Mouse (Mus musculus) hindbrain, embryonic 10.5 days (tissue): ENCODE measurements at regions not wholly inside any gene's neighbourhood (a gene's known extent, or its start where the extent isn't known, plus 50 kb on each side); places are given as distances from the start of the nearest gene placed in this dataset.

Experiments
- DNase-seq: peaks from one replicate; pipeline ENCODE4 v3.0.0-alpha.2; 2017; ENCODE audit warnings: low spot score
- H3K27ac ChIP-seq: fragments of 300-500 bp; sonication (generic); 2 replicates; pipeline ENCODE4 v1.5.1; 2016; ENCODE audit warnings: mild to moderate bottlenecking, moderate library complexity
- H3K27me3 ChIP-seq: fragments of 300-500 bp; sonication (generic); 2 replicates; pipeline ENCODE4 v1.6.1; 2016; ENCODE audit warnings: mild to moderate bottlenecking; ENCODE audit not compliant: poor library complexity, insufficient read depth, severe bottlenecking
- H3K36me3 ChIP-seq: fragments of 300-500 bp; sonication (generic); 2 replicates; pipeline ENCODE4 v1.6.1; 2016; ENCODE audit warnings: mild to moderate bottlenecking, moderate library complexity
- H3K4me1 ChIP-seq: fragments of 300-500 bp; sonication (generic); replicated peaks from 2 replicates; pipeline ENCODE4 v1.6.1; 2016; ENCODE audit warnings: mild to moderate bottlenecking
- H3K4me3 ChIP-seq: fragments of 300-500 bp; sonication (generic); 2 replicates; pipeline ENCODE4 v1.5.1; 2016; ENCODE audit warnings: mild to moderate bottlenecking, moderate library complexity
- H3K9me3 ChIP-seq: fragments of 300-500 bp; sonication (generic); 2 replicates; pipeline ENCODE4 v1.6.1; 2016; ENCODE audit warnings: mild to moderate bottlenecking, moderate library complexity
- WGBS: fragments of 180-500 bp; shearing (Covaris S2); methylation state at CpG from one replicate; pipeline ENCODE4 v1.1.7; 2016; 5-methylcytosine and 5-hydroxymethylcytosine counted together

- Histone ChIP-seq H3K27ac (no peak overlapping the region), H3K4me3 (no peak overlapping the region), H3K9me3 (peaks cover 21% of the 10 kb centered on the region), H3K27me3 (no peaks in the 10 kb centered on the region), H3K4me1 (0 out of 2 replicates have a peak, but pooled peaks cover 9% of the 10 kb centered on the region), H3K36me3 (no peaks in the 10 kb centered on the region)
- DNase-seq: no peak
- WGBS: 60% methylated on average over 2 of the region's 2 CpGs
Observed at GRCm38 (mm10) chr16:30835678-30836077, 236.2 kb downstream of the Fam43a start.

- H3K27me3 ChIP-seq: no peaks in the 10 kb centered on the region
- no peaks in the 10 kb centered on the region for H3K36me3 ChIP-seq
- H3K9me3 ChIP-seq: peaks cover 22% of the 10 kb centered on the region
- H3K4me1 ChIP-seq: no peaks in the 10 kb centered on the region
- DNase-seq: no peak
- H3K27ac ChIP-seq: no peak overlapping the region
- no peak overlapping the region for H3K4me3 ChIP-seq
- WGBS: 91% methylated on average over 2 of the region's 2 CpGs
Observed at GRCm38 (mm10) chr16:30842831-30843230, 238.4 kb downstream of the Xxylt1 start.

GRCm38 (mm10) chr16:30852595-30852994, 228.6 kb downstream of the Xxylt1 start:
- Histone ChIP-seq H3K27me3 (no peaks in the 10 kb centered on the region), H3K36me3 (no peaks in the 10 kb centered on the region), H3K9me3 (no peaks in the 10 kb centered on the region), H3K4me3 (no peak overlapping the region), H3K27ac (no peak overlapping the region), H3K4me1 (no peaks in the 10 kb centered on the region)
- no peak for DNase-seq
- WGBS: 70% methylated on average over 1 of the region's 1 CpGs

DNA sequence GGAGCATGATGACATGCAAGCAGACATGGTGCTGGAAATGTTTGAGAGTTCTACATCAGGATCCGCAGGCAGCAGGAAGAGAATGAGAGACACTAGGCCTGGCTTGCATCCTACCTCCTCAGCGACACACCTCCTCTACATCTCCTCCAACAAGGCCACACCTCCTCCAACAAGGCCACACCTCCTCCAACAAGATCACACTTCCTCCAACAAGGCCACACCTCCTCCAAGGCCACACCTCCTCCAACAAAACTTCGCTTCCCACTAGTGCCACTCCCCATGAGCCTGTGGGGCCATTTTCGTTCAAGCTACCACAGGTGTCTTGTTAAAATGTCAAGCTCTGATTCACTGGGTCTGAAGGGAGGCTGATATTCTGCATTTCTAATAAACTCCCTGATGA, 226.5 kb downstream of the Xxylt1 start:
- H3K4me3 ChIP-seq: no peak overlapping the region
- H3K9me3 ChIP-seq: no peaks in the 10 kb centered on the region
- no peaks in the 10 kb centered on the region for H3K4me1 ChIP-seq
- DNase-seq: no peak
- H3K27me3 ChIP-seq: no peaks in the 10 kb centered on the region
- WGBS: 78% methylated on average over 4 of the region's 4 CpGs
- H3K27ac ChIP-seq: no peak overlapping the region
- no peaks in the 10 kb centered on the region for H3K36me3 ChIP-seq

DNA sequence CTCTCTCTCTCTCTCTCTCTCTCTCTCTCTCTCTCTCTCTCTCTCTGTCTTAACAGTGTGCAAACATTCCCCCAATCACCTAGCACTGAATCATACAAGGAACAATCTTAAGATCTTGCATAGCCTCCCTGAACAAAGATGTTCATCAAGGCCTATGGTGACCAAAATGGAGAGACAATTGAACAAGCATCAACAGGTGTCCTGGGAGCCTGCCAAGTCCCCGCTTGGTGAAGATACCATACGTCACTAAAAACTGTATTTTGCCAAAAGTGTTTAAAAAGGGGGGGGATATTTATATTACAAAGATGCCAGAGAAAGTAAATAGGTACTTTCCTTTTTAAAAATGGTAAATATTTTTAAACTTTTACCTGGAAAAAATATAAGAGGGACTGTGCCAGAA, 223.6 kb downstream of the Xxylt1 start:
- no peak overlapping the region for H3K27ac ChIP-seq
- WGBS: 90% methylated on average over 2 of the region's 2 CpGs
- H3K4me3 ChIP-seq: no peak overlapping the region
- H3K9me3 ChIP-seq: no peaks in the 10 kb centered on the region
- no peak for DNase-seq
- H3K4me1 ChIP-seq: no peaks in the 10 kb centered on the region
- no peaks in the 10 kb centered on the region for H3K27me3 ChIP-seq
- no peaks in the 10 kb centered on the region for H3K36me3 ChIP-seq

GRCm38 (mm10) chr16:30869136-30869909, 211.9 kb downstream of the Xxylt1 start:
- no peak for DNase-seq
- Histone ChIP-seq H3K36me3 (no peaks in the 10 kb centered on the region), H3K4me3 (no peak overlapping the region), H3K9me3 (peaks cover 7% of the 10 kb centered on the region; the same call in 1 of the 2 replicates), H3K27me3 (no peaks in the 10 kb centered on the region), H3K4me1 (peaks cover 34% of the 10 kb centered on the region), H3K27ac (no peak overlapping the region)
- WGBS: 92% methylated on average over 7 of the region's 7 CpGs

- peak overlapping the region; percentile 29; the same call in 1 of the 2 replicates for H3K27ac ChIP-seq
- H3K4me3 ChIP-seq: no peak overlapping the region
- peaks cover 35% of the 10 kb centered on the region for H3K4me1 ChIP-seq
- WGBS: 75% methylated on average over 14 of the region's 14 CpGs
- peak; percentile 27 for DNase-seq
- H3K27me3 ChIP-seq: no peaks in the 10 kb centered on the region
- H3K36me3 ChIP-seq: no peaks in the 10 kb centered on the region
- peaks cover 7% of the 10 kb centered on the region; the same call in 1 of the 2 replicates for H3K9me3 ChIP-seq
Observed at GRCm38 (mm10) chr16:30870110-30870509, 211.1 kb downstream of the Xxylt1 start.

DNA sequence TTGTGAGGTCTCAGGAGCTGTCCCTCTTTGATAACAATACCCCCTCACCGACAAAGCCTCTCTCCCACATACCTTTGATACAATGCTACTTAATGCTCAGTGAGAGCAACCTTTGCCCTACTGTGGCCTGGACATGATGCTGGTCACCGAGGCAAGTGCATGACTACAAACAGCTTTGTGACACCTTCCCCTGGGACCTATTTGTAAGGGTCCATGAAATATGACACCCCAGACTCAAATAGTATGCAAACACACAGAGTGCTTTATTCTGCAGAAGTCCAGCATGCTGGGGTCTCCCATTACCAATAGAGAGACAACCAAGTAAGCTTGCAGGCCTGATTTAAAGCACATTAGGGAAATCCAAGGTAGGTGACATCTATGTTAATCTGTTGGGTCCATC, 210.6 kb downstream of the Xxylt1 start:
- H3K9me3 ChIP-seq: peaks cover 7% of the 10 kb centered on the region; the same call in 1 of the 2 replicates
- H3K36me3 ChIP-seq: no peaks in the 10 kb centered on the region
- no peak for DNase-seq
- 20% methylated on average over 2 of the region's 2 CpGs for whole genome bisulfite sequencing
- H3K27ac ChIP-seq: no peak overlapping the region
- H3K4me1 ChIP-seq: peaks cover 35% of the 10 kb centered on the region
- H3K27me3 ChIP-seq: no peaks in the 10 kb centered on the region
- no peak overlapping the region for H3K4me3 ChIP-seq

GRCm38 (mm10) chr16:30872147-30872546, 209.1 kb downstream of the Xxylt1 start:
- no peaks in the 10 kb centered on the region for H3K36me3 ChIP-seq
- H3K27ac ChIP-seq: no peak overlapping the region
- WGBS: 90% methylated on average over 5 of the region's 5 CpGs
- no peaks in the 10 kb centered on the region for H3K27me3 ChIP-seq
- H3K4me1 ChIP-seq: peaks cover 35% of the 10 kb centered on the region
- no peak overlapping the region for H3K4me3 ChIP-seq
- H3K9me3 ChIP-seq: peaks cover 4% of the 10 kb centered on the region; the same call in 1 of the 2 replicates
- no peak for DNase-seq

GRCm38 (mm10) chr16:30873493-30874211, 207.6 kb downstream of the Xxylt1 start:
- no peaks in the 10 kb centered on the region for H3K9me3 ChIP-seq
- 47% methylated on average over 26 of the region's 26 CpGs for WGBS
- H3K27me3 ChIP-seq: no peaks in the 10 kb centered on the region
- peak overlapping the region; percentile 70 for H3K27ac ChIP-seq
- no peaks in the 10 kb centered on the region for H3K36me3 ChIP-seq
- peaks cover 35% of the 10 kb centered on the region for H3K4me1 ChIP-seq
- H3K4me3 ChIP-seq: no peak overlapping the region
- peak; percentile 21 for DNase-seq

DNA sequence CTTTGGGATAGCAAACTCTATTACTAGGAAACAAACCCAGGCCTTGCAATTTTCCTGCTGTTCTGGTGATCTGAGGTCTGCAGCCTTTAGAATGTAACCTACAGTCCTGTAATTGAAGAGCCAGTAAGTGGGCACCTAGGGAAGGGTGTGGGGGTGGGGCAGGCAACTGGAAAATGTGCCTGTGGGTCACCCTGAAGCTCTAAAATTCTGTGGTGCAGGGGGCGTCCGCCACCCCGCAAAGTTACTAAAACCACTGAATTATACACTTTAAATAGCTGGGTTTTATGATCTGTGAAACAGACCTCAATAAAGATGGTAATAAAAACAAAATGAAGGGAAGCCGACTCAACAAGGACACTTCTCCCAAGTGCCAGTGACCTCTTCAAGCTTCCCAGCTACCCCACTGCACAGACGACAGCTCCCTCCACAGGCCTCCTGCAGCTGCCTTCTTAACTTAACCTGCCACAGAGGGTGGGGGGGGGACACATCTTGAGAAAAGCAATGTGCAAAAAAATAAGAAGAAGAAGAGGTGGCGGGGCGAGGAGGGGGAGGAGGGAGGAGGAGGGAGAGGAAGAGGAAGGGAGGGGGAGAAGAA, 205.9 kb downstream of the Xxylt1 start:
- no peak for DNase-seq

GRCm38 (mm10) chr16:30878821-30879220, 202.4 kb downstream of the Xxylt1 start:
- WGBS: 68% methylated on average over 1 of the region's 1 CpGs
- no peak overlapping the region for H3K4me3 ChIP-seq
- H3K36me3 ChIP-seq: no peaks in the 10 kb centered on the region
- peaks cover 14% of the 10 kb centered on the region for H3K4me1 ChIP-seq
- H3K27ac ChIP-seq: no peak overlapping the region
- no peaks in the 10 kb centered on the region for H3K9me3 ChIP-seq
- no peak for DNase-seq
- no peaks in the 10 kb centered on the region for H3K27me3 ChIP-seq

More for the DNA sequence above, 205.9 kb downstream of the Xxylt1 start:
- Histone ChIP-seq H3K4me1 (peaks cover 29% of the 10 kb centered on the region), H3K36me3 (no peaks in the 10 kb centered on the region), H3K9me3 (no peaks in the 10 kb centered on the region), H3K27me3 (no peaks in the 10 kb centered on the region), H3K4me3 (no peak overlapping the region), H3K27ac (no peak overlapping the region)
- WGBS: 78% methylated on average over 7 of the region's 7 CpGs

DNA sequence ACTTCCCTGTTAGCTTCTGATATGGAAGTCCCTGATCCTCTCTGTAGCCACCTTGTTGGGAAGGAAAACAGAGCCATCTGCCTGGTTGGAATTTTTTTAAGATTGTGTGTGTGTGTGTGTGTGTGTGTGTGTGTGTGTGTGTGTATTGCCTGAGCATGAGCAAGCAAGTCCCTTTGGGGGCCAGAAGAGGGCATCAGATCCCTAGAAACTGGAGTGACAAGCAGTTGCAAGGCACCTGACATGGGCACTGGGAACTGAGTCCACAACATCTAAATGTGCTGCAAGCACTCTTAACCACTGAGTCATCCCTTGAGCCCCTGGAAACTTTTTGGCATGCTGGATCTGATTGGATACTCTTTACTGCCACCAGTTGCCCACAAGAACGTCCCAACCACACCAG, 201.4 kb downstream of the Xxylt1 start:
- H3K27ac ChIP-seq: no peak overlapping the region
- WGBS: 82% methylated on average over 1 of the region's 1 CpGs
- no peak for DNase-seq
- H3K9me3 ChIP-seq: no peaks in the 10 kb centered on the region
- peaks cover 14% of the 10 kb centered on the region for H3K4me1 ChIP-seq
- H3K36me3 ChIP-seq: no peaks in the 10 kb centered on the region
- no peak overlapping the region for H3K4me3 ChIP-seq
- no peaks in the 10 kb centered on the region for H3K27me3 ChIP-seq
